Mouse (Mus musculus) E14TG2a.4 (cell line): ENCODE results near the gene Atxn7.

Experiments
- H3K27me3 ChIP-seq: 2 replicates; pipeline ENCODE4 v1.6.1; 2014; ENCODE audit warnings: low read length, control low read depth; ENCODE audit not compliant: insufficient read depth
- H3K36me3 ChIP-seq: 2 replicates; pipeline ENCODE4 v1.6.1; 2014; ENCODE audit warnings: low read length, control low read depth; ENCODE audit not compliant: insufficient read depth
- H3K4me1 ChIP-seq: replicated peaks from 2 replicates; pipeline ENCODE4 v1.6.1; 2014; ENCODE audit warnings: low read depth, low read length, control low read depth
- H3K4me3 ChIP-seq: replicated peaks from 2 replicates; pipeline ENCODE4 v1.5.1; 2014; ENCODE audit warnings: mild to moderate bottlenecking, low read length
- H3K9me3 ChIP-seq: 2 replicates; pipeline ENCODE4 v1.6.1; 2014; ENCODE audit warnings: low read length, control low read depth
- CTCF ChIP-seq: conservative IDR thresholded peaks from 2 replicates; pipeline ENCODE4 v1.5.1; 2014; ENCODE audit warnings: low read length
- NANOG ChIP-seq: IDR thresholded peaks from 2 replicates; pipeline ENCODE4 v1.6.1; 2014; ENCODE audit warnings: borderline replicate concordance, low read length, mixed read lengths
- POU5F1 ChIP-seq: IDR thresholded peaks from 2 replicates; pipeline ENCODE4 v1.6.1; 2014; ENCODE audit warnings: low read length, borderline replicate concordance

Gene Atxn7

GRCm38 (mm10) chr14:14083811-14084210, 122.6 kb downstream of the Atxn7 start:
- no peaks in the 10 kb centered on the region for H3K36me3 ChIP-seq
- no peak overlapping the region for H3K4me3 ChIP-seq
- no peaks in the 10 kb centered on the region for H3K4me1 ChIP-seq
- no peak for TF ChIP-seq POU5F1
- TF ChIP-seq CTCF: no peak
- no peak for TF ChIP-seq NANOG
- H3K27me3 ChIP-seq: no peaks in the 10 kb centered on the region
- peaks cover 3% of the 10 kb centered on the region; the same call in 1 of the 2 replicates for H3K9me3 ChIP-seq

- H3K4me1 ChIP-seq: no peaks in the 10 kb centered on the region
- no peak overlapping the region for H3K4me3 ChIP-seq
- H3K36me3 ChIP-seq: no peaks in the 10 kb centered on the region
- H3K27me3 ChIP-seq: no peaks in the 10 kb centered on the region
- TF ChIP-seq POU5F1: no peak
- TF ChIP-seq CTCF: no peak
- no peak for TF ChIP-seq NANOG
- peaks cover 3% of the 10 kb centered on the region; the same call in 1 of the 2 replicates for H3K9me3 ChIP-seq
These were observed 125.5 kb downstream of the Atxn7 start for GRCm38 (mm10) chr14:14086711-14087263.

GRCm38 (mm10) chr14:14087348-14087747, 126.1 kb downstream of the Atxn7 start:
- TF ChIP-seq CTCF: no peak
- no peak for TF ChIP-seq NANOG
- TF ChIP-seq POU5F1: no peak
- Histone ChIP-seq H3K9me3 (peaks cover 3% of the 10 kb centered on the region; the same call in 1 of the 2 replicates), H3K36me3 (no peaks in the 10 kb centered on the region), H3K4me1 (no peaks in the 10 kb centered on the region), H3K27me3 (no peaks in the 10 kb centered on the region), H3K4me3 (no peak overlapping the region)

DNA sequence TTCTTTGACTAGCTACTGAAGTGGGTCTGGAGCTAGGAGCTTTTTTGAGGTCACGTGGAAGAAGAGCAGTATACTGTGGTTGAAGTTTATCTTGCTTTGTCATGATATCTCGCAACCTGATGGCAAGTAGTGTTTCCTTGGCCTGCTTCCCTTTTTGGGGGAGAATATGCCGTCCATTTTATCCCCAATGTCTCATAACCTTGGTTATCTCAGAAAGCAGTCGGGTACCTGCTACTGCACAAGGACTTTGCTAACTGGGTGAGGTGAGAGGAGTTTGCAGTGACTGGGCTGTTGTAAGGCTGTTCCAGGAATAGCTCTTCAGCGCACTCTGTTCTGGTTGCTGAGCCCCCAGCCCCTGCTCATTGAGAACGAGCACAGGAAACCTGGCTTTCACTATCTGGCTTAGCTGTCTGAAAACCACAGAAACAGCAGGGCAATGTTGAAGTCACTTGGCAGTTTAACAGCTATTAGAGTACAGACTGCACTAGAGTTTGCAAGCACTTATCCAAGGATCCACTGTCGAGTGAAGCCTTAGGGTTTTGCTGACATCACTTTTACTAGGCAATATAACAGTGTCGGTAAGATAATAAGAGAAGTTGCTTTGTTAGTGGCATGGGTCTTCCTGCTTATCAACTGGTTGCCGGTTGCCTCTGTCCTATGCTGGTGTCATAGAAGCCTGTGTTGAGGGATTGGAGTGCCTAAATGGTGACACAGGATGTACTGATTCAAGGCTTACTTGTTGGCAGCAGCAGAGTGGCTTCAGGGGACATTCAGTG, 127.0 kb downstream of the Atxn7 start:
- Histone ChIP-seq H3K4me1 (no peaks in the 10 kb centered on the region), H3K36me3 (no peaks in the 10 kb centered on the region), H3K27me3 (no peaks in the 10 kb centered on the region), H3K9me3 (no peaks in the 10 kb centered on the region), H3K4me3 (no peak overlapping the region)
- no peak for TF ChIP-seq NANOG
- no peak for TF ChIP-seq CTCF
- TF ChIP-seq POU5F1: no peak

GRCm38 (mm10) chr14:14090571-14090970, 129.3 kb downstream of the Atxn7 start:
- H3K4me1 ChIP-seq: peaks cover 6% of the 10 kb centered on the region
- no peaks in the 10 kb centered on the region for H3K9me3 ChIP-seq
- H3K36me3 ChIP-seq: no peaks in the 10 kb centered on the region
- H3K27me3 ChIP-seq: no peaks in the 10 kb centered on the region
- TF ChIP-seq POU5F1 (no peak), NANOG (no peak), CTCF (no peak)
- H3K4me3 ChIP-seq: no peak overlapping the region

- H3K4me1 ChIP-seq: peaks cover 11% of the 10 kb centered on the region
- H3K27me3 ChIP-seq: no peaks in the 10 kb centered on the region
- H3K9me3 ChIP-seq: no peaks in the 10 kb centered on the region
- peaks cover 9% of the 10 kb centered on the region; the same call in 1 of the 2 replicates for H3K36me3 ChIP-seq
- H3K4me3 ChIP-seq: no peak overlapping the region
- TF ChIP-seq POU5F1 (no peak), NANOG (no peak), CTCF (peak; percentile 95)
These were observed 137.2 kb downstream of the Atxn7 start for GRCm38 (mm10) chr14:14098330-14098980.

GRCm38 (mm10) chr14:14100773-14101280, 139.6 kb downstream of the Atxn7 start:
- H3K36me3 ChIP-seq: peaks cover 9% of the 10 kb centered on the region; the same call in 1 of the 2 replicates
- TF ChIP-seq CTCF (no peak), NANOG (no peak), POU5F1 (no peak)
- H3K4me1 ChIP-seq: peaks cover 3% of the 10 kb centered on the region
- no peaks in the 10 kb centered on the region for H3K9me3 ChIP-seq
- no peaks in the 10 kb centered on the region for H3K27me3 ChIP-seq
- H3K4me3 ChIP-seq: no peak overlapping the region

- H3K36me3 ChIP-seq: peaks cover 9% of the 10 kb centered on the region; the same call in 1 of the 2 replicates
These were observed 140.1 kb downstream of the Atxn7 start for GRCm38 (mm10) chr14:14101296-14101695.

More at GRCm38 (mm10) chr14:14101296-14101695, 140.1 kb downstream of the Atxn7 start:
- Histone ChIP-seq H3K9me3 (no peaks in the 10 kb centered on the region), H3K4me1 (no peaks in the 10 kb centered on the region), H3K4me3 (no peak overlapping the region), H3K27me3 (no peaks in the 10 kb centered on the region)
- no peak for TF ChIP-seq NANOG
- no peak for TF ChIP-seq CTCF
- no peak for TF ChIP-seq POU5F1
